Mouse (Mus musculus) heart, embryonic 15.5 days (tissue): ENCODE data around the gene Kcnh4. TPM values are rescaled to one million over a fixed set of nuclear protein-coding genes. Genes with fewer than 3 reads are reported as not detected.

ENCODE experiments used
- ATAC-seq: fragments of 200-750 bp; cut with Nextera tagmentation; replicated peaks from 2 replicates; pipeline ENCODE4 v1.8.0; 2017; ENCODE audit warnings: low read depth, moderate TSS enrichment; ENCODE audit not compliant: insufficient number of reproducible peaks, insufficient read depth, low FRiP score
- H3K27ac ChIP-seq: fragments of 300-500 bp; sonication (generic); 2 replicates; pipeline ENCODE4 v1.5.1; 2015; ENCODE audit warnings: mild to moderate bottlenecking, inconsistent platforms
- H3K27me3 ChIP-seq: fragments of 300-500 bp; sonication (generic); 2 replicates; pipeline ENCODE4 v1.6.1; 2015; ENCODE audit warnings: inconsistent platforms
- H3K36me3 ChIP-seq: fragments of 300-500 bp; sonication (generic); 2 replicates; pipeline ENCODE4 v1.6.1; 2015; ENCODE audit warnings: mild to moderate bottlenecking, inconsistent platforms
- H3K4me1 ChIP-seq: fragments of 300-500 bp; sonication (generic); replicated peaks from 2 replicates; pipeline ENCODE4 v1.6.1; 2015; ENCODE audit warnings: inconsistent platforms
- H3K4me2 ChIP-seq: fragments of 300-500 bp; sonication (generic); 2 replicates; pipeline ENCODE4 v1.6.1; 2015; ENCODE audit warnings: inconsistent platforms, mild to moderate bottlenecking, moderate library complexity
- H3K4me3 ChIP-seq: fragments of 300-500 bp; sonication (generic); 2 replicates; pipeline ENCODE4 v1.5.1; 2015; ENCODE audit warnings: mild to moderate bottlenecking, inconsistent platforms
- H3K9ac ChIP-seq: fragments of 300-500 bp; sonication (generic); 2 replicates; pipeline ENCODE4 v1.6.1; 2015; ENCODE audit warnings: mild to moderate bottlenecking, inconsistent platforms
- H3K9me3 ChIP-seq: fragments of 300-500 bp; sonication (generic); replicated peaks from 2 replicates; pipeline ENCODE4 v1.6.1; 2016; ENCODE audit warnings: inconsistent platforms
- WGBS: fragments of 180-500 bp; shearing (Covaris S2); methylation state at CpG from one replicate; pipeline ENCODE4 v1.1.7; 2015; ENCODE audit warnings: mixed read lengths; 5-methylcytosine and 5-hydroxymethylcytosine counted together
- polyA plus RNA-seq: library from polyadenylated mRNA; unstranded; fragments of >200 nt; fragmentation: Nextera tagmentation; extraction: Ambion mirVana; gene quantifications from 2 replicates; pipeline ENCODE4 v1.2.1, GENCODE M21; 2015

The Kcnh4 gene
- polyA plus RNA-seq, 1 experiment from 2014 or later = not detected

DNA sequence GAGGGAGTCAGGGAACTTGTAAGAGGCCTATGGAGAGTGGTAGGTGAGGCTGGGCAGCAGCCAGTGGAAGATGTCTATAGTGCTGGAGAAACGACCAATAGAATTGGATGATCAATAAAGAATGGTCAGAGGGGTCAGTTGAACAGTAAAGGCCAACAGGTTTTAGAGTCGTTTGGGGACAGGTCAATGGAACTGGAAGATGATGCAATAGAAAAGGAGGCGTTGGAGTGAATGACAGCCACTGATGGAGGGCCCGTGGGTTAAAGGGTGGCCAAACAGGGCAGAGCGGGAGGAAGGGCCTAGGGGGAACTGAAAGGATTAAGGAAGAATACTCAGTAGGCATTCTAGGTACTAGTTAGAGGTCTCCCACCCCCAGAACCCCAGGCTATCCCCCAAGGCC is 12.6 kb downstream of the Kcnh4 start:
- 66% methylated on average over 5 of the region's 5 CpGs for WGBS
- Histone ChIP-seq H3K27me3 (peaks cover 54% of the 10 kb centered on the region), H3K9me3 (no peaks in the 10 kb centered on the region), H3K27ac (no peak overlapping the region), H3K4me1 (0 out of 2 replicates have a peak, but pooled peaks cover 3% of the 10 kb centered on the region), H3K4me3 (no peak overlapping the region), H3K4me2 (no peak overlapping the region), H3K36me3 (no peaks in the 10 kb centered on the region), H3K9ac (no peak overlapping the region)
- no peak for ATAC-seq

- peaks cover 50% of the 10 kb centered on the region for H3K27me3 ChIP-seq
Measured at GRCm38 (mm10) chr11:100746546-100746945, 13.2 kb downstream of the Kcnh4 start.

DNA sequence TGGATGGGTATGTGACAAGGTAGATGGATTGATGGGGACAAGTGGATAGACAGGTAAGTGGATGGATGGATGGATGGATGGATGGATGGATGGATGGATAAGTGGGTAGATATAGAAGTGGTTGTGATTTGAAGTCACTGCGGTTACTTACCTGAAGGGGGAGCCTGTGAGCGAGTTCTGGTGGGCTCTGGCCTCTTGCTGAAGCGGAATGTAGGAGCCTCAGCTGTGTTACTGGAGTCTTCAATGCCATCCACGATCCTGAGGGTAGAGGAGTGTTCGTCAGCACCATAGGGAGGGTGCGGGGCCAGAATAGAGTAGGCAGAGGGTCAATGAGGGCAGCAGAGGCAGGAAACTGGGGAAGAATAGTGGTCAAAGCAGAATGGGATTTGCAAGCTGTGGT is 14.7 kb downstream of the Kcnh4 start:
- H3K36me3 ChIP-seq = no peaks in the 10 kb centered on the region
- H3K27me3 ChIP-seq = peaks cover 48% of the 10 kb centered on the region
- no peak overlapping the region for H3K4me3 ChIP-seq
- H3K27ac ChIP-seq = no peak overlapping the region
- 0 out of 2 replicates have a peak overlapping the region, but pooled peaks have one; percentile 10 for H3K9ac ChIP-seq
- no peak overlapping the region for H3K4me2 ChIP-seq
- 0 out of 2 replicates have a peak, but pooled peaks cover 3% of the 10 kb centered on the region for H3K4me1 ChIP-seq
- no peaks in the 10 kb centered on the region for H3K9me3 ChIP-seq
- no peak for ATAC-seq
- 12% methylated on average over 6 of the region's 6 CpGs for WGBS

More at GRCm38 (mm10) chr11:100746546-100746945, 13.2 kb downstream of the Kcnh4 start:
- no peak overlapping the region for H3K9ac ChIP-seq
- no peak for ATAC-seq
- H3K4me2 ChIP-seq = no peak overlapping the region
- no peak overlapping the region for H3K27ac ChIP-seq
- H3K36me3 ChIP-seq = no peaks in the 10 kb centered on the region
- H3K4me1 ChIP-seq = 0 out of 2 replicates have a peak, but pooled peaks cover 3% of the 10 kb centered on the region
- no peaks in the 10 kb centered on the region for H3K9me3 ChIP-seq
- WGBS = 75% methylated on average over 10 of the region's 10 CpGs
- H3K4me3 ChIP-seq = no peak overlapping the region

GRCm38 (mm10) chr11:100741348-100741747 is 18.4 kb downstream of the Kcnh4 start:
- H3K36me3 ChIP-seq = no peaks in the 10 kb centered on the region
- WGBS = 75% methylated on average over 6 of the region's 6 CpGs

GRCm38 (mm10) chr11:100738749-100739148 is 21.0 kb downstream of the Kcnh4 start:
- H3K27me3 ChIP-seq = 0 out of 2 replicates have a peak, but pooled peaks cover 5% of the 10 kb centered on the region
- H3K9me3 ChIP-seq = no peaks in the 10 kb centered on the region
- peak overlapping the region; percentile 49 for H3K9ac ChIP-seq
- peak overlapping the region; percentile 98 for H3K4me3 ChIP-seq
- H3K27ac ChIP-seq = peak overlapping the region; percentile 78; the same call in 1 of the 2 replicates
- no peaks in the 10 kb centered on the region for H3K36me3 ChIP-seq
- H3K4me2 ChIP-seq = peak overlapping the region; percentile 75
- peaks cover 29% of the 10 kb centered on the region for H3K4me1 ChIP-seq
- WGBS = 14% methylated on average over 5 of the region's 5 CpGs
- ATAC-seq = no peak

More at GRCm38 (mm10) chr11:100741348-100741747, 18.4 kb downstream of the Kcnh4 start:
- Histone ChIP-seq H3K4me3 (no peak overlapping the region), H3K9me3 (no peaks in the 10 kb centered on the region), H3K4me2 (no peak overlapping the region), H3K27ac (no peak overlapping the region), H3K27me3 (peaks cover 14% of the 10 kb centered on the region), H3K4me1 (peaks cover 16% of the 10 kb centered on the region), H3K9ac (no peak overlapping the region)
- ATAC-seq = no peak

DNA sequence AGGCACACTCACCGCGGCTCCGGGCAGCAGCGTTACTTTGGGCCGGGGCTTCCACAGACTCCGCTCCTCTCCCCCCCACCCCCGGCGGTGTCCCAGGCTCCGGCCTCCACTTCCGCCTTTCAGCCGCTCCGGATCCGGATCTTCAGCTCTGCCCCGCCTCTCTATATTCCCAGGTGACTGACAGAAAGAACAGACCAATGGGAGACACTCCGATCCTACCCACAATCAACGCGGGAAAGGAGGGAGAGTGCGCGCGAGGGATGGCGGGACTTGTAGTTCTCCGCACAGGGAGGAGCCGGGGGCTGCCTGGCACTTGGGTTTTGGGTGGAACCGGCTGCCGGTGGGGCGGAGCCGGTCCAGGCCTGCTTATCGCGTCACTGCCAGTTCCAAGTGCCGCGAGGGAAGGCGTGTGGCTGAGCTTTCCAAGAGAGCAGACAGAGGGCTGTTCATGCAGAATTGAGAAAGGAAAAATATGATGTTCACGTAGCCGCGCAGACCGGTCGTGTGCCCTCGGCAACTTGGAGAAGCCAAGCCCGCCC is 21.6 kb downstream of the Kcnh4 start, which contains the start of gene Rab5c:
Gene Rab5c (minus strand): TSS at position 150 of the 539 bp plus-strand sequence.
- peak within 1 kb of the TSS; percentile 86 for H3K4me2 ChIP-seq
- under 1% methylated on average over 39 of the region's 39 CpGs for WGBS
- peak within 1 kb of the TSS; percentile 78 for H3K27ac ChIP-seq
- H3K36me3 ChIP-seq = no peaks in the 10 kb centered on the region
- peak; percentile 100 for ATAC-seq
- H3K27me3 ChIP-seq = 0 out of 2 replicates have a peak, but pooled peaks cover 5% of the 10 kb centered on the region
- H3K4me1 ChIP-seq = peaks cover 29% of the 10 kb centered on the region
- peak within 1 kb of the TSS; percentile 98 for H3K4me3 ChIP-seq
- peak within 1 kb of the TSS; percentile 97 for H3K9ac ChIP-seq
- no peaks in the 10 kb centered on the region for H3K9me3 ChIP-seq

GRCm38 (mm10) chr11:100737105-100737733 is 22.5 kb downstream of the Kcnh4 start:
- H3K36me3 ChIP-seq = no peaks in the 10 kb centered on the region; the same call in 1 of the 2 replicates
- H3K27me3 ChIP-seq = 0 out of 2 replicates have a peak, but pooled peaks cover 5% of the 10 kb centered on the region
- no peaks in the 10 kb centered on the region for H3K9me3 ChIP-seq
- H3K4me1 ChIP-seq = peaks cover 31% of the 10 kb centered on the region
- peak overlapping the region; percentile 75 for H3K27ac ChIP-seq
- no peak for ATAC-seq
- under 1% methylated on average over 13 of the region's 13 CpGs for WGBS
- H3K4me2 ChIP-seq = peak overlapping the region; percentile 86
- H3K4me3 ChIP-seq = peak overlapping the region; percentile 98
- peak overlapping the region; percentile 97 for H3K9ac ChIP-seq

GRCm38 (mm10) chr11:100736746-100737080 is 23.0 kb downstream of the Kcnh4 start:
- Histone ChIP-seq H3K27me3 (0 out of 2 replicates have a peak, but pooled peaks cover 5% of the 10 kb centered on the region), H3K4me3 (peak overlapping the region; percentile 98), H3K27ac (0 out of 2 replicates have a peak overlapping the region, but pooled peaks have one; percentile 75), H3K4me2 (peak overlapping the region; percentile 86), H3K9me3 (no peaks in the 10 kb centered on the region), H3K9ac (peak overlapping the region; percentile 97; the same call in 1 of the 2 replicates), H3K36me3 (no peaks in the 10 kb centered on the region; the same call in 1 of the 2 replicates), H3K4me1 (peaks cover 31% of the 10 kb centered on the region)
- no peak for ATAC-seq
- 70% methylated on average over 4 of the region's 4 CpGs for WGBS

- peak overlapping the region; percentile 86 for H3K4me2 ChIP-seq
- no peak for ATAC-seq
- no peaks in the 10 kb centered on the region; the same call in 1 of the 2 replicates for H3K36me3 ChIP-seq
- peak overlapping the region; percentile 38; the same call in 1 of the 2 replicates for H3K27ac ChIP-seq
- peak overlapping the region; percentile 97 for H3K9ac ChIP-seq
- H3K9me3 ChIP-seq = no peaks in the 10 kb centered on the region
- H3K4me3 ChIP-seq = peak overlapping the region; percentile 98
- 61% methylated on average over 14 of the region's 14 CpGs for WGBS
- H3K4me1 ChIP-seq = peaks cover 31% of the 10 kb centered on the region
- H3K27me3 ChIP-seq = 0 out of 2 replicates have a peak, but pooled peaks cover 5% of the 10 kb centered on the region
Measured at GRCm38 (mm10) chr11:100735954-100736745, 23.6 kb downstream of the Kcnh4 start.

- 86% methylated on average over 9 of the region's 9 CpGs for WGBS
- Histone ChIP-seq H3K36me3 (no peaks in the 10 kb centered on the region; the same call in 1 of the 2 replicates), H3K9ac (peak overlapping the region; percentile 97; the same call in 1 of the 2 replicates), H3K4me2 (peak overlapping the region; percentile 86), H3K27me3 (0 out of 2 replicates have a peak, but pooled peaks cover 3% of the 10 kb centered on the region), H3K9me3 (no peaks in the 10 kb centered on the region), H3K4me3 (peak overlapping the region; percentile 98), H3K4me1 (peaks cover 31% of the 10 kb centered on the region), H3K27ac (peak overlapping the region; percentile 28; the same call in 1 of the 2 replicates)
- ATAC-seq = no peak
Measured at GRCm38 (mm10) chr11:100735134-100735865, 24.4 kb downstream of the Kcnh4 start.
